Mouse (Mus musculus) bone marrow, adult 2 months (tissue): Measurements from ENCODE around the gene Xlr4c. TPM values are rescaled to one million over a fixed set of nuclear protein-coding genes. Genes with fewer than 3 reads are reported as not detected.

Experiments used
- polyA plus RNA-seq: library from polyadenylated mRNA; stranded (reverse); fragments of >200 nt; gene quantifications from 2 replicates; pipeline ENCODE4 v1.2.4, GENCODE M21; 2011; ENCODE audit warnings: low replicate concordance; ENCODE audit not compliant: missing spikeins, insufficient read depth, insufficient read length

The Xlr4c gene
- polyA plus RNA-seq, 1 experiment = not detected

Other genes with a start within 250 kb of the Xlr4c start
- not detected in 2 replicates for gene Pnma5, start 206.0 kb downstream of the Xlr4c start, polyA plus RNA-seq
- not detected in 2 replicates for gene Pnma3, start 178.3 kb downstream of the Xlr4c start, polyA plus RNA-seq
- gene Xlr4a, start 160.7 kb downstream of the Xlr4c start, polyA plus RNA-seq = 2.2 and 10.0 TPM in 2 replicates
- gene Xlr3a, start 146.0 kb downstream of the Xlr4c start, polyA plus RNA-seq = 3.3 TPM in 1 of 2 replicates, not detected in the other
- not detected in 2 replicates for gene Gm14685, start 126.1 kb downstream of the Xlr4c start, polyA plus RNA-seq
- not detected in 2 replicates for gene Xlr5b, start 94.3 kb downstream of the Xlr4c start, polyA plus RNA-seq
- not detected in 2 replicates for gene DXBay18, start 93.7 kb downstream of the Xlr4c start, polyA plus RNA-seq
- not detected in 2 replicates for gene Spin2d, start 66.1 kb downstream of the Xlr4c start, polyA plus RNA-seq
- 5.4 TPM in 1 of 2 replicates, not detected in the other for gene Xlr3b, start 50.9 kb downstream of the Xlr4c start, polyA plus RNA-seq
- 3.9 and 26.1 TPM in 2 replicates for gene Xlr4b, start 28.8 kb downstream of the Xlr4c start, polyA plus RNA-seq
- gene F8a, start 14.8 kb downstream of the Xlr4c start, polyA plus RNA-seq = 1.4 and 2.0 TPM in 2 replicates
- gene Xlr3c, start 22.3 kb upstream of the Xlr4c start, polyA plus RNA-seq = 0.88 TPM in 1 of 2 replicates, not detected in the other
- gene Xlr5a, start 49.8 kb upstream of the Xlr4c start, polyA plus RNA-seq = not detected in 2 replicates
- not detected in 2 replicates for gene Xlr5c, start 49.8 kb upstream of the Xlr4c start, polyA plus RNA-seq
- gene Gm45015, start 93.7 kb upstream of the Xlr4c start, polyA plus RNA-seq = not detected in 2 replicates
- 1.7 and 3.4 TPM in 2 replicates for gene Zfp275, start 99.5 kb upstream of the Xlr4c start, polyA plus RNA-seq
- gene Gm18336, start 155.6 kb upstream of the Xlr4c start, polyA plus RNA-seq = not detected in 2 replicates
- not detected in 2 replicates for gene Zfp92, start 168.0 kb upstream of the Xlr4c start, polyA plus RNA-seq
- gene Trex2, start 192.2 kb upstream of the Xlr4c start, polyA plus RNA-seq = not detected in 2 replicates
- gene Haus7, start 215.9 kb upstream of the Xlr4c start, polyA plus RNA-seq = 31.7 and 52.9 TPM in 2 replicates
- 53.3 and 140 TPM in 2 replicates for gene Bgn, start 240.5 kb upstream of the Xlr4c start, polyA plus RNA-seq